Mouse (Mus musculus) ES-Bruce4 (cell line): ENCODE data around the gene Taf8.

Experiments
- CTCF ChIP-seq: IDR thresholded peaks from one replicate; pipeline ENCODE4 v1.8.1; 2011; ENCODE audit warnings: low read depth, low read length
- EP300 ChIP-seq: IDR thresholded peaks from 2 replicates; pipeline ENCODE4 v1.6.1; 2011; ENCODE audit warnings: low read depth, low read length; ENCODE audit not compliant: insufficient read depth
- POLR2A ChIP-seq: IDR thresholded peaks from one replicate; pipeline ENCODE4 v1.8.1; 2011; ENCODE audit warnings: low read length; ENCODE audit not compliant: insufficient read depth

GRCm38 (mm10) chr17:47515180-47515844 is 13.2 kb upstream of the Taf8 start:
- TF ChIP-seq CTCF (no peak), POLR2A (no peak), EP300 (no peak)
